Comparison of ENCODE assay signal across 20 mouse cellular contexts in genomic region chr6:137573897-137574296, GRCm38 (mm10).
DNase-seq lines count a peak whose midpoint lies in the region; ATAC-seq lines count a peak whose summit lies in the region.
"Had no signal": no experiment of that assay in that cellular context is flagged by ENCODE, and none has a peak within 500 bp of the region (broad histone marks: within the 10 kb centered on the region; RNA-seq: fewer than 3 reads in every experiment).

No protein-coding gene starts in this region.

- no peak for DNase-seq in frontal cortex, postnatal 14 days (ENCODE audit: low spot score in 2 of 2)
- peak; percentile 33 for DNase-seq in ovary, adult 18-20 months (ENCODE audit: low spot score)
- no peak for DNase-seq in ovary, postnatal 36 days (ENCODE audit: low spot score)
- peak; percentile 83 for DNase-seq in testis, postnatal 14 days (ENCODE audit: low spot score)
- no peak for DNase-seq in left cerebral cortex, adult 18-20 months (ENCODE audit: low spot score in 2 of 2)
- DNase-seq: adrenal gland, postnatal 14 days; B cell, adult 2 months; cerebellum, adult 18-20 months; cerebellum, adult 9-10 months; cerebellum, postnatal 14 days; gastrocnemius, postnatal 25 days; heart, postnatal 10 days; heart, postnatal 4 days had no signal

- peak; percentile 53; the same call in 1 of the 2 replicates for ATAC-seq in frontal cortex, adult (ENCODE audit: low TSS enrichment)
- ATAC-seq: forebrain, embryonic 13.5 days; forebrain, embryonic 16.5 days; hindbrain, postnatal 0 days; inflammation-experienced regulatory T-cells, adult 6 months; intestine, embryonic 16.5 days; Patski had no signal

Comparison
In these comparisons a context has a peak if more than half of its experiments do, and no peak if none do; other contexts are left out.
1. DNase-seq: peak in ovary, adult 18-20 months (single experiment) and testis, postnatal 14 days (single experiment); none in frontal cortex, postnatal 14 days (0 of 2), ovary, postnatal 36 days (single experiment) and left cerebral cortex, adult 18-20 months (0 of 2).